In genomic region chr1:166154162-166155112, GRCm38 (mm10) we compare ENCODE assay signal across 8 mouse cellular contexts. TPM values are rescaled to one million over a fixed set of nuclear protein-coding genes. Genes with fewer than 3 reads are reported as not detected.
DNase-seq lines count a peak whose midpoint lies in the region; ATAC-seq and TF ChIP-seq lines count a peak whose summit lies in the region.

No protein-coding gene starts in this region.

- H3K9me3 ChIP-seq in forebrain, embryonic 12.5 days: no peaks in the 10 kb centered on the region
- H3K9me3 ChIP-seq in heart, postnatal 0 days (replicated peaks; ENCODE audit: control insufficient read depth, low read length): no peaks in the 10 kb centered on the region
- no peaks in the 10 kb centered on the region for H3K9me3 ChIP-seq in neural tube, embryonic 15.5 days (replicated peaks)

- TF ChIP-seq CTCF in heart, postnatal 0 days (IDR thresholded peaks at IDR 0.05; ENCODE audit: low read depth): peak; percentile 89
- peak; percentile 93 for TF ChIP-seq CTCF in testis, adult 2 months (IDR thresholded peaks at IDR 0.05; ENCODE audit: control insufficient read depth, insufficient read depth, insufficient replicate concordance, low read depth, low read length)

- peak overlapping the region; percentile 18; the same call in 1 of the 2 replicates for H3K4me3 ChIP-seq in forebrain, embryonic 12.5 days (replicated peaks)
- no peak overlapping the region for H3K4me3 ChIP-seq in heart, postnatal 0 days (ENCODE audit: low read depth, low read length)
- H3K4me3 ChIP-seq in neural tube, embryonic 15.5 days (replicated peaks): no peak overlapping the region; the same call in 1 of the 2 replicates
- H3K4me3 ChIP-seq in testis, adult 2 months (ENCODE audit: control insufficient read depth, low read depth, low read length): no peak overlapping the region; the same call in 1 of the 2 replicates

- peaks cover 36% of the 10 kb centered on the region for H3K27me3 ChIP-seq in forebrain, embryonic 12.5 days
- peaks cover 22% of the 10 kb centered on the region for H3K27me3 ChIP-seq in heart, postnatal 0 days (ENCODE audit: control insufficient read depth, insufficient read depth, low read length)
- peaks cover 24% of the 10 kb centered on the region for H3K27me3 ChIP-seq in neural tube, embryonic 15.5 days (replicated peaks)
- no peaks in the 10 kb centered on the region for H3K27me3 ChIP-seq in testis, adult 2 months (ENCODE audit: control insufficient read depth, insufficient read depth, low read length)

- peaks cover 8% of the 10 kb centered on the region for H3K4me1 ChIP-seq in forebrain, embryonic 12.5 days
- H3K4me1 ChIP-seq in heart, postnatal 0 days (ENCODE audit: control insufficient read depth, insufficient read depth): no peaks in the 10 kb centered on the region
- peaks cover 12% of the 10 kb centered on the region for H3K4me1 ChIP-seq in neural tube, embryonic 15.5 days
- H3K4me1 ChIP-seq in testis, adult 2 months (ENCODE audit: control insufficient read depth, insufficient read depth, low read length): peaks cover 10% of the 10 kb centered on the region

- 26% methylated on average over 29 of the region's 29 CpGs for WGBS in forebrain, embryonic 12.5 days
- WGBS in heart, postnatal 0 days: 6% methylated on average over 29 of the region's 29 CpGs
- 19% methylated on average over 29 of the region's 29 CpGs for WGBS in neural tube, embryonic 15.5 days

- peak overlapping the region; percentile 32 for H3K4me2 ChIP-seq in forebrain, embryonic 12.5 days
- peak overlapping the region; percentile 29 for H3K4me2 ChIP-seq in heart, postnatal 0 days (ENCODE audit: low read depth, low read length)
- peak overlapping the region; percentile 51 for H3K4me2 ChIP-seq in neural tube, embryonic 15.5 days

- no peak overlapping the region for H3K9ac ChIP-seq in forebrain, embryonic 12.5 days
- H3K9ac ChIP-seq in heart, postnatal 0 days (replicated peaks; ENCODE audit: low read depth, low read length): no peak overlapping the region
- no peak overlapping the region for H3K9ac ChIP-seq in neural tube, embryonic 15.5 days (replicated peaks)

- peak; percentile 24 for ATAC-seq in forebrain, embryonic 12.5 days (ENCODE audit: low FRiP score)
- peak; percentile 47; the same call in 1 of the 2 replicates for ATAC-seq in heart, postnatal 0 days (ENCODE audit: insufficient read depth, low read depth)
- ATAC-seq in neural tube, embryonic 15.5 days (ENCODE audit: low FRiP score): peak; percentile 72

- no peaks in the 10 kb centered on the region for H3K36me3 ChIP-seq in forebrain, embryonic 12.5 days (replicated peaks)
- no peaks in the 10 kb centered on the region for H3K36me3 ChIP-seq in heart, postnatal 0 days (replicated peaks; ENCODE audit: control insufficient read depth, insufficient read depth, low read length)
- no peaks in the 10 kb centered on the region for H3K36me3 ChIP-seq in neural tube, embryonic 15.5 days
- H3K36me3 ChIP-seq in testis, adult 2 months (ENCODE audit: control insufficient read depth, insufficient read depth, low read length): no peaks in the 10 kb centered on the region

- no peak for TF ChIP-seq EP300 in heart, postnatal 0 days (IDR thresholded peaks at IDR 0.05; ENCODE audit: low read depth)

- no peak overlapping the region for H3K27ac ChIP-seq in forebrain, embryonic 12.5 days
- H3K27ac ChIP-seq in heart, postnatal 0 days (ENCODE audit: low read depth): no peak overlapping the region
- H3K27ac ChIP-seq in neural tube, embryonic 15.5 days (replicated peaks): no peak overlapping the region
- no peak overlapping the region for H3K27ac ChIP-seq in testis, adult 2 months (ENCODE audit: control insufficient read depth, insufficient read depth, low read depth, low read length)

- TF ChIP-seq POLR2A in testis, adult 2 months (IDR thresholded peaks at IDR 0.05; ENCODE audit: control insufficient read depth, low read depth, low read length): no peak

- peak; percentile 96 for DNase-seq in ES-CJ7 (ENCODE audit: low read depth, low spot score)
- peak; percentile 69 for DNase-seq in c-Kit-positive CD71-positive TER-119-positive erythroid progenitor cells, embryonic 14.5 days (ENCODE audit: low spot score)
- peak; percentile 79 for DNase-seq in heart, postnatal 0 days (ENCODE audit: low spot score)
- DNase-seq in kidney, postnatal 36 days: peak; percentile 73 to 90
- DNase-seq in lung, adult 18-20 months: peak; percentile 68 to 76

RNA-seq across cellular contexts. Expression of gene Gpa33, which starts 24.4 kb away (rescaled TPM):
- not detected in 2 replicates for polyA plus RNA-seq in forebrain, embryonic 12.5 days (2016; fragmentation: Nextera tagmentation; extraction: Ambion mirVana)
- 0.65 TPM in 1 of 2 replicates, not detected in the other for total RNA-seq in heart, postnatal 0 days (2014; rRNA removed; ENCODE audit: low replicate concordance)
- polyA plus RNA-seq in heart, postnatal 0 days (2015; fragmentation: Nextera tagmentation; extraction: Ambion mirVana): 0.07 TPM in 1 of 2 replicates, not detected in the other
- 5.2 TPM in 1 of 2 replicates, not detected in the other for polyA plus RNA-seq in neural tube, embryonic 15.5 days (2015; fragmentation: Nextera tagmentation; extraction: Ambion mirVana)
- polyA plus RNA-seq in testis, adult 2 months (2012; rRNA removed): 0.16 and 0.37 TPM in 2 replicates

RNA-seq across cellular contexts. Expression of gene Dusp27, which starts 26.7 kb away (rescaled TPM):
- polyA plus RNA-seq in forebrain, embryonic 12.5 days (2016; fragmentation: Nextera tagmentation; extraction: Ambion mirVana): 1.4 and 1.8 TPM in 2 replicates
- 33.2 and 40.1 TPM in 2 replicates for total RNA-seq in heart, postnatal 0 days (2014; rRNA removed; ENCODE audit: low replicate concordance)
- 34.6 and 39.9 TPM in 2 replicates for polyA plus RNA-seq in heart, postnatal 0 days (2015; fragmentation: Nextera tagmentation; extraction: Ambion mirVana)
- polyA plus RNA-seq in neural tube, embryonic 15.5 days (2015; fragmentation: Nextera tagmentation; extraction: Ambion mirVana): 1.00 and 1.5 TPM in 2 replicates
- 0.08 and 0.10 TPM in 2 replicates for polyA plus RNA-seq in testis, adult 2 months (2012; rRNA removed)

Comparison
In these comparisons a context has a peak if more than half of its experiments do, and no peak if none do; other contexts are left out.
1. RNA of gene Dusp27, which starts 26.7 kb away (polyA plus RNA-seq): 34.6 to 39.9 TPM in heart, postnatal 0 days; 1.4 to 1.8 TPM in forebrain, embryonic 12.5 days, 1.00 to 1.5 TPM in neural tube, embryonic 15.5 days and 0.08 to 0.10 TPM in testis, adult 2 months; every median in the first group is over 10 times any median in the second.
2. Peak in every context shown above with its lines, with median percentiles within 50 percentile points of each other: DNase-seq, ATAC-seq and H3K4me2 ChIP-seq.